Mouse (Mus musculus) neural tube, embryonic 14.5 days (tissue): ENCODE results near the gene Adamts18. TPM values are rescaled to one million over a fixed set of nuclear protein-coding genes. Genes with fewer than 3 reads are reported as not detected.

Experiments
- ATAC-seq: fragments of 200-750 bp; cut with Nextera tagmentation; 2 replicates; pipeline ENCODE4 v1.8.0; 2017; ENCODE audit warnings: low read depth, mild to moderate bottlenecking, moderate TSS enrichment, moderate library complexity
- H3K27ac ChIP-seq: fragments of 300-500 bp; sonication (generic); 2 replicates; pipeline ENCODE4 v1.5.1; 2014; ENCODE audit warnings: low read depth, mild to moderate bottlenecking, control low read depth, low read length, moderate library complexity, mixed read lengths
- H3K27me3 ChIP-seq: fragments of 300-500 bp; sonication (generic); 2 replicates; pipeline ENCODE4 v1.6.1; 2014; ENCODE audit warnings: low read length; ENCODE audit not compliant: control insufficient read depth, insufficient read depth
- H3K36me3 ChIP-seq: fragments of 300-500 bp; sonication (generic); 2 replicates; pipeline ENCODE4 v1.6.1; 2014; ENCODE audit warnings: low read length, mixed read lengths; ENCODE audit not compliant: control insufficient read depth, insufficient read depth
- H3K4me1 ChIP-seq: fragments of 300-500 bp; sonication (generic); 2 replicates; pipeline ENCODE4 v1.6.1; 2014; ENCODE audit warnings: low read length; ENCODE audit not compliant: control insufficient read depth, insufficient read depth
- H3K4me2 ChIP-seq: fragments of 300-500 bp; sonication (generic); 2 replicates; pipeline ENCODE4 v1.6.1; 2014; ENCODE audit warnings: mild to moderate bottlenecking, low read depth, low read length, control low read depth
- H3K4me3 ChIP-seq: fragments of 300-500 bp; sonication (generic); 2 replicates; pipeline ENCODE4 v1.5.1; 2014; ENCODE audit warnings: low read depth, low read length, control low read depth, mixed read lengths
- H3K9ac ChIP-seq: fragments of 300-500 bp; sonication (generic); replicated peaks from 2 replicates; pipeline ENCODE4 v1.6.1; 2014; ENCODE audit warnings: low read depth, mild to moderate bottlenecking, control low read depth, low read length, mixed read lengths
- H3K9me3 ChIP-seq: fragments of 300-500 bp; sonication (generic); 2 replicates; pipeline ENCODE4 v1.6.1; 2016; ENCODE audit warnings: low read length; ENCODE audit not compliant: control insufficient read depth
- WGBS: fragments of 180-500 bp; shearing (Covaris S2); extraction: QIAGEN DNeasy Blood & Tissue Kit; methylation state at CpG from one replicate; pipeline ENCODE4 v1.1.7; 2014; 5-methylcytosine and 5-hydroxymethylcytosine counted together
- polyA plus RNA-seq: library from polyadenylated mRNA; unstranded; fragments of >200 nt; fragmentation: Nextera tagmentation; extraction: Ambion mirVana; gene quantifications from 2 replicates; pipeline ENCODE4 v1.2.1, GENCODE M21; 2014

Gene Adamts18
- polyA plus RNA-seq, 1 experiment from 2014 or later: 3.5 TPM

DNA sequence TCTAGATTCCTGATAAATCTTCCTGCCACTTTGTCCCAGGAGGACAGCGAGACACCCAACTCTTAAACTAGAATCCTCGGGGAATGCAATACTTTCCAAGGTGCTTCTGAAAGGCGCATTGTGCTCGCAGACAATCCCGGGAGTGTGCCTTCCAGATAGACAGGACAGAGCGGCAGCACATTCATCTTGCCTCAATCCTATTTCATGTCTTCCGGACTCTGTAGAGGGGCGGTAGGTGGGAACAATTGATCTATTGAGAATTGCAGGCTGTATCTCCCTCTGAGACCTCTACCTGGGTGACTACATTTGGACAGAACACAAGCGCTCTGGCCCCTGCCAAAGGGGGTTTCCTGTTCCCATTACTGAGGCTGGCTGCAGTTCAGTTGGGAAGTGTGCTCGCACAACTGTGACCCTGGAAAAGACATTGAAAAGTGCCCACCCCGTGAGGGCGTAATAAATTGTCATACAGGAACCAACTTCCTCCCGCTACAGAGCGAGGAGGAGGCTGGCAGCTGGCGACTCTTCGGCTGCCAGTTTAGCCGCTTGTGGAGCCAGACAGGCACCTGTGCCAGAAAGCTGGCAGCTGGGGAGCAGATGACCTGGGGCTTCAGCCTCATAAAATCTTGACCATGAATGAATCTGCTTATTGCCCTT is 160.5 kb downstream of the Adamts18 start:
- peak overlapping the region; percentile 25 for H3K4me2 ChIP-seq
- no peaks in the 10 kb centered on the region for H3K9me3 ChIP-seq
- H3K27ac ChIP-seq: no peak overlapping the region
- ATAC-seq: peak; percentile 58; the same call in 1 of the 2 replicates
- 37% methylated on average over 17 of the region's 17 CpGs for WGBS
- H3K27me3 ChIP-seq: no peaks in the 10 kb centered on the region
- H3K36me3 ChIP-seq: no peaks in the 10 kb centered on the region
- no peak overlapping the region for H3K9ac ChIP-seq
- peaks cover 2% of the 10 kb centered on the region; the same call in 1 of the 2 replicates for H3K4me1 ChIP-seq
- H3K4me3 ChIP-seq: no peak overlapping the region

- Histone ChIP-seq H3K4me2 (no peak overlapping the region), H3K9me3 (no peaks in the 10 kb centered on the region), H3K9ac (no peak overlapping the region), H3K36me3 (no peaks in the 10 kb centered on the region), H3K27me3 (no peaks in the 10 kb centered on the region), H3K27ac (no peak overlapping the region), H3K4me3 (no peak overlapping the region), H3K4me1 (no peaks in the 10 kb centered on the region)
- ATAC-seq: no peak
- 84% methylated on average over 3 of the region's 3 CpGs for WGBS
Observed at GRCm38 (mm10) chr8:113679361-113679760, 169.2 kb downstream of the Adamts18 start.

- Histone ChIP-seq H3K36me3 (no peaks in the 10 kb centered on the region), H3K4me3 (no peak overlapping the region), H3K4me2 (no peak overlapping the region), H3K27me3 (no peaks in the 10 kb centered on the region), H3K4me1 (no peaks in the 10 kb centered on the region), H3K9me3 (no peaks in the 10 kb centered on the region), H3K9ac (no peak overlapping the region), H3K27ac (no peak overlapping the region)
- no peak for ATAC-seq
- 80% methylated on average over 1 of the region's 1 CpGs for WGBS
Observed at GRCm38 (mm10) chr8:113676811-113677210, 171.7 kb downstream of the Adamts18 start.

DNA sequence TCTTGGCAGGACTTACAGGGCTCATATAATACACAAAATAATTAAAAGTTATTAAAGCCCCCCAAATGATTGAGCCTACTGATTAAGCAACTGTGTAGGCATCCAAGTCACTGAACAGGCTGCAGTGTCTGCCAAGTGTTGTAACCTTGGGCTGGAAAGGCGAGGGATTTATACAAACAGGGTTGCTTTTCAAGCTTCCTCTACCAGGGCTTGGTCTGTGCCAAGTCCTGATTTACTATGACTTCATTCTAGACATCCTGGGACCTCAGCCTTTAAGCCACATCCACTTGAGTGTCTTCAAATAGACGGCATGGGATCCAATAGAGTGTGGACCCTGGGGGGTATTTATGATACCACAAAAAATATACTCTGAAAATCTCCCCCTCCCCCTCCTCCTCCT is 173.3 kb downstream of the Adamts18 start:
- Histone ChIP-seq H3K4me1 (no peaks in the 10 kb centered on the region), H3K4me3 (no peak overlapping the region), H3K9ac (no peak overlapping the region), H3K4me2 (no peak overlapping the region), H3K27me3 (no peaks in the 10 kb centered on the region), H3K36me3 (no peaks in the 10 kb centered on the region), H3K27ac (no peak overlapping the region), H3K9me3 (no peaks in the 10 kb centered on the region)
- no peak for ATAC-seq
- 72% methylated on average over 2 of the region's 2 CpGs for WGBS

DNA sequence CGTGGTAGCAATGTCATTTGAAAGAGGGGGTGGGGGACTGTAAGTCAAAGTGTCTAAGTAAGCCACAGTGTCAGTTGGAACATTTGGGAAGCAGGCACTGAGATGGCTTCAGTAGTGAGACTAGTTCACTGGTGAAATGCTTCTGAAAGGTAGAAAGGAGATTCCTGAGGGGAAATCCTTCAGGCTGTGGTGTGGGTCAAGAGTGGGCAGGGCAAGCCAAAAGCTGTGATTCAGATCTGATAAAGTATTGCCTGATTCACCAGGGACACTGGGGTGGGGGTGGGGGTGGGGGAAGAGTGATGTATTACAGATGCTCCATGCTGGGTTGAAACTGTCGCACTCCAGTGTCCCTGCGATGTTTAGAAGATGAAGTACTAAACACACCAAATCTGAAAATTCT is 173.9 kb downstream of the Adamts18 start:
- Histone ChIP-seq H3K4me1 (no peaks in the 10 kb centered on the region), H3K4me3 (no peak overlapping the region)
- 85% methylated on average over 3 of the region's 3 CpGs for WGBS

DNA sequence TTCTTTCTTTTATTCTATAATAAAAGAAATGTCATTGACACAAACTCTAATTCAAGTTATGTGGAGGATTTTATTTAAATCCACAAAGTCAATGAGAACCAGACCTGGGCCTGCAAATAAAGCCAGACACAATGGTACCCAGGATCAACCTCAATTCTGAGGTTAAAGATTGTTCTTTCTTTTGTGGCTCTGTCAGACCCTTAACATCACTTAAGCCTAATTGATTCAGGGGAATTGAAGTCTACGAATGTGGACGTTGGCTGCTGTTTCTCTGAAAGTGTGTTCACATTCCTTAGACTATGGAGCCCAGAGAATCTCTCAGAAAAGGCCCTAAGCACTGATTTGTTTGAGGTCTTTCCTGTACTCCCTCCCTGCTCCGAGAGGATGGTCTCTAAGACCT is 175.2 kb downstream of the Adamts18 start:
- Histone ChIP-seq H3K27ac (no peak overlapping the region), H3K36me3 (no peaks in the 10 kb centered on the region), H3K9me3 (no peaks in the 10 kb centered on the region), H3K9ac (no peak overlapping the region), H3K4me3 (no peak overlapping the region), H3K27me3 (no peaks in the 10 kb centered on the region), H3K4me1 (no peaks in the 10 kb centered on the region), H3K4me2 (no peak overlapping the region)
- no peak for ATAC-seq
- 39% methylated on average over 3 of the region's 3 CpGs for WGBS

More for the DNA sequence above, 173.9 kb downstream of the Adamts18 start:
- H3K27me3 ChIP-seq: no peaks in the 10 kb centered on the region
- H3K27ac ChIP-seq: no peak overlapping the region
- H3K4me2 ChIP-seq: no peak overlapping the region
- no peaks in the 10 kb centered on the region for H3K9me3 ChIP-seq
- ATAC-seq: no peak
- no peak overlapping the region for H3K9ac ChIP-seq
- no peaks in the 10 kb centered on the region for H3K36me3 ChIP-seq

DNA sequence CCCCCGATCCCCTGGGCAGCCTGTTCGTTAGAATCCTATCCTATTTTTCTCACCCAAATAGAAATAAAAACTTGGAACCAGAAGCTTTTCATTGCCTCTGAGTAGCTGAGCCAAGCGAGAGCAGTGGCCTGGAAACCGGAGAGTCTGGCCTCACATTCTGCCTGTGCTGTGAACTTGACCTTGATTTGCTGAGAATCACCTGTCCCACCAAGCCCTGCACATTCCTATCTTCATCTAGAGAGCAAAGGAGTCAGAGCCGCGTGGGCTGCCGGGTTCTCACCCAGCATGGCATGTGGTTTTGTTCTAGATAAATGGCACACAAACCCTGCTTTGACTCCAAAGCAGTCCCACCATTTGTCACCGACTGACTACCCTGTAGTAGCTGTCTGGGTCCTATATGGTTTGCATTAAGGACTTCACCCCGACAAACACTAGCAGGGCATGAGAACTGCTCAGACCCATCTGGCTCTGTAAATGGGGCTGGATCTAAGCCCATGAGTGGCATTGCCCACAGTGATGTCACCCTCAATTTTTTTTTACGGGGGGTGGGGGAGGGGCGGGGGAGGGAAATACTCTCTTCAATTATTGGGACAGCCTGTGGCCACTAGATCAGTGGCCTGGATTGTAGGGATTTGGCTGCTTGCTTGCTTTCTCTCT is 175.8 kb downstream of the Adamts18 start:
- no peaks in the 10 kb centered on the region for H3K27me3 ChIP-seq
- no peak overlapping the region for H3K4me3 ChIP-seq
- no peak overlapping the region for H3K4me2 ChIP-seq
- no peak overlapping the region for H3K27ac ChIP-seq
- no peaks in the 10 kb centered on the region for H3K9me3 ChIP-seq
- WGBS: 73% methylated on average over 11 of the region's 11 CpGs
- no peaks in the 10 kb centered on the region for H3K36me3 ChIP-seq
- no peak for ATAC-seq
- no peak overlapping the region for H3K9ac ChIP-seq
- no peaks in the 10 kb centered on the region for H3K4me1 ChIP-seq

DNA sequence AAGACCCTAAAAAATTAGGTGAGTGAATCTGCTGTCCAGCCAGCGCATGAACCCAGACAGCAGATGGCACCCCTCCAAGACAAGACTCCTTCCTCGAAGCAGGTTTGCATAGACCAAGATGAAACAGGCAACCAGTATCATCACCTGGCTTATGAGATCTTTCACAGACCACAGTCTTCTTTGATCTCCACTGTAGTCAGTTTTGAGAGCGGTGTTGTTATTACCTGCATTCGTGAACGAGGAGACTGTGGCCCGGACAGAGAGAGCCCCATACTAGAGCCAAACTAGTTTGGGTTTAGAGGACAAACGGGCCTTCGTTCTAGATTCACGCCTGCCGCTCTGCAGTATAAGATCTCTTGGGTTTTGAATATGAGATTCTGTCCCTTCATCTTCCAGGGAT is 178.6 kb downstream of the Adamts18 start:
- Histone ChIP-seq H3K9ac (no peak overlapping the region), H3K4me2 (no peak overlapping the region), H3K4me3 (no peak overlapping the region), H3K27ac (no peak overlapping the region), H3K36me3 (no peaks in the 10 kb centered on the region), H3K4me1 (no peaks in the 10 kb centered on the region), H3K9me3 (no peaks in the 10 kb centered on the region), H3K27me3 (no peaks in the 10 kb centered on the region)
- ATAC-seq: no peak
- 88% methylated on average over 10 of the region's 10 CpGs for WGBS

DNA sequence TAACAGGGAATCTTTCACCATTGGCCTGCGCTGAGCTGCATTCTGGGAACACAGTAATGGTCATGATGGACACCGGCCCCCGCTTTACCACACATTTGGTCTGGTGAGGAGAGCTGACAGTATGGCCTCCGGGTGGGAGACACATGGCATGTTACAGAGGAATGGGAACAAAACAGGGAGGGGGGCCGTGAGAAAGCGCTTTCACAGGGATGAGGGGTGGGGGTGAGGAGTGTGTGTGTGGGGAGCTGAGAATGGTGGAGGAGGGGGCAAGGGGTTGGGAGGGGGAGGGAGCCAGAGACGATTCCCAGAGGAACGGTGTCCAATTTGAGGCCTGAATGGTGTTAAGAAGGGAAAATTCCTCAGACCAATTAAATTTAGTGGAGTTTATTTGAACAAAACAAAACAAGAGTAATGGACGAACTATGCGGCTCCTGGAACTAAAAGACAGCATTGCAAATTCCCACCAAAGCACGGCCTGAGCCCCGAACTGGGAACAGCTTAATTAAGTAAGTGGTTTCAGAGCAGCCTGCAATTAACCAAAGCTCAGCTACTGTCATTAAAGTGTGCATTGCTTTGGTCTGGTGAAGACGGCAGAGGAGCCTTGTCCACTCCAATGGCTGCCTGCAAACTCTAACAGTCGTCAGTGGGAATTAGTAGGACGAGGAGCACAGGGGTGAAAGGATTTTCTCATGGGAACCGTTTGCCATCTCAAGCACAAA is 181.7 kb downstream of the Adamts18 start:
- no peaks in the 10 kb centered on the region for H3K36me3 ChIP-seq
- WGBS: 45% methylated on average over 16 of the region's 16 CpGs
- H3K9me3 ChIP-seq: no peaks in the 10 kb centered on the region
- H3K4me2 ChIP-seq: no peak overlapping the region
- ATAC-seq: no peak
- no peaks in the 10 kb centered on the region for H3K4me1 ChIP-seq
- no peak overlapping the region for H3K9ac ChIP-seq
- H3K27me3 ChIP-seq: no peaks in the 10 kb centered on the region
- no peak overlapping the region for H3K27ac ChIP-seq
- H3K4me3 ChIP-seq: no peak overlapping the region
